Mouse (Mus musculus): Measurements from ENCODE around the gene Irs2.

DNA sequence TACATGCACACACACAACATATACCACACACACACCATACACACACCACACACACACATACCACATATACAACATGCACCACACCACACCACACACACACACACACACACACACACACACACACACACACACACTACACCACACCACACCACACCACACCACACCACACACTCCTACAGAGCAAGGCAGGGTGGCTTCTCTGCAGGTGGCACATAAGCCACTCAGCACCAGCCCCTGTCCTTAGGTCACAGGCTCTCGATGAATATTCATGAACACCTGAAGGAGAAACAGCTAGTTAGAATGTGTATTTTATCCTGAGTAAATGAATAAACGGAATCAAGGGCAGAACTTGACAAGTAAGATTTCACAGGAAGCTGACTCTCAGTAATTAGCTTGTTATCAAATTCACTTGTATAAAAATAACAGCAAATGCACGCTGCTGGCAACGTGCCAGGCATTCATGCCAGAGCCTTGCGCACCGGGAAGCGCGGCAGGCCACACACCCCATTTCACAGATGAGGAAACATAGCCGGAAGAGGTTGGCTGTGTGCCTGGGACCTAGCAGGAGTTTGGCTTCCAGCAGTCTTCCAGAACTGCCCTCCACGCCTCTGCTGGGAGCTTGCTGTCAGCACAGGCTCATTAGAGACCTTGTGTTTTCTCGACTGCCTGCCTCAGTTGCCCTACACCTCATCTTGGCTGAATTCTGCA is 54.8 kb downstream of the Irs2 start:
- TF ChIP-seq CTCF (conservative IDR thresholded peaks at IDR 0.05; ENCODE audit: low read length): no peak
- no peak for TF ChIP-seq POU5F1 (IDR thresholded peaks at IDR 0.05; ENCODE audit: borderline replicate concordance, low read length)
- TF ChIP-seq NANOG (IDR thresholded peaks at IDR 0.05; ENCODE audit: borderline replicate concordance, low read length): no peak

Measured in E14TG2a.4 (cell line).